Mouse (Mus musculus) gastrocnemius, postnatal 14 days (tissue): ENCODE results near the gene Kcne1. TPM values are rescaled to one million over a fixed set of nuclear protein-coding genes. Genes with fewer than 3 reads are reported as not detected.

Experiments
- DNase-seq: peaks from one replicate; pipeline ENCODE4 v3.0.0; 2021; ENCODE audit warnings: mixed read lengths
- intact Hi-C: fragments of 180-260 bp; cut with DNase I; formaldehyde crosslinking; loops from one replicate; pipeline ENCODE4 v1.15.1; 2025; ENCODE audit warnings: low total_unique reads
- total RNA-seq, 2 experiments: library from RNA; stranded (reverse); gene quantifications; 2 replicates each; pipeline ENCODE4 v1.2.3; 2021

Kcne1 gene
- total RNA-seq, 2 experiments from 2014 or later: not detected

DNA sequence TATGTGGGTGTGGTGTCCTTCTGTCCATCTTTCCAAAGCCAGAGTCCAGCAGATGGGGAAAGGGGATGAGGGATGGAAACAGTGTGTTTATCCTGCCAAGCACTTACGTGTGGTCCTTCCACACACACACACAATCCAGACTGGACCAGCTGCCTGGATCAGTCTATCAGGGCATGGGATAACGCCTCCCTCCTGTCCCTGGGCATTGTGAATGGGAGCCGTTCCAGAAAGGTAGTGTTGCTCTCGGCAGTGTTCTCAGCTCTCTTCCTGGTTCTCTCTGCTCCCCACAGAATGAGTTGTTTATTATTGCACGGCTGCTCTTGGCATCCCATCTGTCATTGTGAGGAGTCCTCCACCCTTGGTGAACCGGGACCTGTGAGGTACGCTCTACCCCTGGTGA lies 1.4 kb upstream of the Kcne1 start:
- intact Hi-C loops: no loop called here
- no peak for DNase-seq

- intact Hi-C loops: no loop called here
- DNase-seq: no peak
Measured at GRCm38 (mm10) chr16:92358734-92359133, 534 bp downstream of the Kcne1 start.

DNA sequence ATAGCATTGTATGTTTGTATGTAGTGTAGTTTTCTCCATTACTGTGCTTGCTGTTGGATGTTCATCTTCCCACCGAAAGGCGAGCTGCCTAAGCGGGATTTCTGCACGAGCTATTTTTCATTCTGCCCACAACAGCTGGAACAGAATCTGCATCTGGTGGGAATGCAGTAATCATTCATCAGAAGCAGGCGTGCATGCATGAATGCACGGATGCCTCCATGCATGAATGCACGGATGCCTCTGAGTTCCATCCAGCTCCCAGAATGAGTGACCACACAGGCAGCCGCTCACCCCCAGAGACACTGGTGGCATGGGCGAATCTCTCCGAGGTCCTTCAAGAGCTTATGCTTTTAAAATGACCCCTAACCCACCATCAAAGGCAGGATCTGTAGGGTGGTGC lies 1.7 kb downstream of the Kcne1 start:
- no peak for DNase-seq
- intact Hi-C loops: no loop called here

GRCm38 (mm10) chr16:92357023-92357422 lies 2.2 kb downstream of the Kcne1 start:
- DNase-seq: no peak
- intact Hi-C loops: no loop called here

GRCm38 (mm10) chr16:92355982-92356381 lies 3.3 kb downstream of the Kcne1 start:
- no peak for DNase-seq
- intact Hi-C loops: no loop called here

DNA sequence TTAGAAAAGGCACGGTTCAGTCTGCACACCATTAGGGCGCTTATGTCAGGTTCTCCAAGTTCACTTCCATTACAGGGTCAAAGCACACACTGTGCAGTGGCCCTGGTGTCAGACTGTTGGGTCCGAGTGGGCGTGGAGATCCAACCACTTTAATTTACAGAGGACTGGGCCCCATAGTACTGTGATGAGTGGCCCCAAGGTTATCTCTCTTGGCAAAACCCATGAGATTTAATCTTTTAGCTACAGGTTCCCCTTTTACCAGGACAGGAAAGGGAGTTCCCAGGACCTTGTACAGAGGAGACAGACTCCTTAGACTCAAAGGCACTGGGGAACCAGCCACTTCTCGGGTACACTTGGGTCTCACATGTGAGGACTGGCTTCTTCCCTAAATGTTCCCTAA lies 3.9 kb downstream of the Kcne1 start:
- intact Hi-C loops: no loop called here
- no peak for DNase-seq

DNA sequence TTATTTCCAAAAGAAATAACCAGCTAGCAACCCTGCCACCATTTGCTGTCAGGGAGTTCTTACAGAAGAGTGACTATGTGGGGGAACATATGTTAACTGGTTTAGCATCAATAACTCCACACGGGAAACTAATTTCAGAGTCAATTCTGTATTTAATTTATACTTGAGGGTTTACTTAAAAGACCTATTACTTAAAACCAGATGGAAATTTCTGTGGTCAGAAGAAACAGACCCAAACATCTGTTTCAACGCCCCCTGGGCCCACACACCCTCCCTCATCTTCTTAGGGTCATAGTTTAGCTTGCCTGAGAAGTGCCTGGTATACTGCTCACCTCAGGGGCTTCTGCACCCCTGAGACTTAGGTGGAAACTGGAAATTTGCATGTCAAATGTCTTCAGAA lies 5.4 kb downstream of the Kcne1 start:
- intact Hi-C loops: no loop called here
- no peak for DNase-seq

GRCm38 (mm10) chr16:92353295-92353694 lies 6.0 kb downstream of the Kcne1 start:
- intact Hi-C loops: no loop called here
- no peak for DNase-seq

DNA sequence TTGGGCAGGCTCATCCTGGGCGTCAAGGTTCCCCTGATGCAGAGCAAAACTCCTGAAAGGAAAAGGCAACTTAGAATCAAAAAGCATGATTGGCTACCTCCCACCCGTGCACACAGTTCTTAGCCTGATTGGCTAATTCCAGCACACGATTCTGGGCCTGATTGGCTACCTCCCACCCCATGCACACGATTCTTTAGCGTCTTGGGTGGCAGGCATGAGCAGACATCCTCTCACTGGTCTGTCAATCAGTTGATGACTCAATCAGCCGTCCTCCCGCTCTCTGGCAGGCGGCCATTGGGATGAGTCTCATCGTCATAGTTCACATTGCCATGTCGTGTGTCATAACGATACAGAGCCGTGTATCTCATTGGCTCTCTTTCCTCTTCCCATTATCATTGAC lies 10.3 kb downstream of the Kcne1 start:
- peak; percentile 36 for DNase-seq

DNA sequence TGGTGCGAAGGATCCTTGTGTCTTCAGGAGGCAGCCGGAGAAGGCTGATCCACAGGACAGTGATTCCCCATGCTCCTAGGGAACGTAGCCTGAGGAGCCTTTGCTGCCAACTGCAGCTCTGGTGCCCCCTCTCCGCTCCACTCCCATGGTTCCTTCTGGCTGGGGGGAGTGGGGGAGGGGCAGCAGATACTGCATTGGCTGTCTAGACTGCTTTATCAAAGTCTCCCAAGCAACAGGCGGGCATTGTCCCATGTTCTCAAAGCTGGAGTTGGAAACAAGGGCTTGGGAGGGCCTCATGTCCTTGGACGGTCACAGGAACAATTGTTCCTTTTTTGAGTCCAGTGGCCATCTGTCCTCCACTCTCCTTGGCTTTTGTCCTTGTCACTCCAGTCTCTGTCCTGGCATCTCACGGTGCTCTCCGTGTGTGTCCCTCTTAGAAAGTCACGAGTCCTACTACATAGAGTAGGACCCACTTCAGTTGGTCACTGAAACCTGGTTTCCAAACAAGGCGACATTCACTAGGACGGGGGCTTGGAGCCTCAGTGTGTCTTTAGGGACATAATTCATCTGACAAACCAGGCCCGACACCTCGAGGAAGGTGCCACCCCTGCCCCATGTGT lies 12.9 kb downstream of the Kcne1 start:
- intact Hi-C loops: loop anchor here (5.0 to 10.0 kb wide), 2 partner anchors 36 to 108 kb away; no protein-coding TSS in a partner anchor
- peak; percentile 31 for DNase-seq

More for the DNA sequence above, 10.3 kb downstream of the Kcne1 start:
- intact Hi-C loops: loop anchor here (5.0 to 10.0 kb wide), 2 partner anchors 33 to 106 kb away; no protein-coding TSS in a partner anchor

DNA sequence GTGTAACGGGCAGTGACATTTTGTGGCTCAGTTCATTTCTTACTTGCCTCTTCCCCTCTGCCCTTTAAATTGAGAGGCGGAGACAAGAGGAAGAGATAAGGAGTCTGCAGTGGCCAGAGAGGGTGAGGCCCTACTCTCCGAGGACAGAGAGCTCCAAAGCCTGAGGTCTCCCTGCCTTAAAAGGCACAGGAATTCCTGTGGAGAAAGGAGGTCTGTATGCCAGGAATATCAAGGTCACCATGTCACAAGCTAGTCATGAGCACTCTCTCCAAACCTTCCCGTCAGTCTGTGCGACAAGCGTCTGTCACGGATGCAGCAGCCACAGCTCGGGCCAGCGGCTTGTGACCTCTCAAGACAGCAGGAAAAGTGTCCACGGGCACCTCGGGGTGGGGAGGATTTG lies 14.1 kb downstream of the Kcne1 start:
- intact Hi-C loops: loop anchor here (5.0 to 10.0 kb wide), 2 partner anchors 37 to 110 kb away; no protein-coding TSS in a partner anchor
- no peak for DNase-seq

GRCm38 (mm10) chr16:92340612-92341511 lies 18.4 kb downstream of the Kcne1 start:
- DNase-seq: peak; percentile 53

GRCm38 (mm10) chr16:92336280-92336679 lies 23.0 kb downstream of the Kcne1 start:
- intact Hi-C loops: no loop called here
- DNase-seq: peak; percentile 76

More at GRCm38 (mm10) chr16:92340612-92341511, 18.4 kb downstream of the Kcne1 start:
- intact Hi-C loops: loop anchor here (5.0 to 10.0 kb wide), 2 partner anchors 114 to 141 kb away; no protein-coding TSS in a partner anchor

GRCm38 (mm10) chr16:92334600-92334999 lies 24.7 kb downstream of the Kcne1 start:
- intact Hi-C loops: no loop called here

GRCm38 (mm10) chr16:92330966-92331365 lies 28.3 kb downstream of the Kcne1 start:
- intact Hi-C loops: no loop called here
- no peak for DNase-seq

More at GRCm38 (mm10) chr16:92334600-92334999, 24.7 kb downstream of the Kcne1 start:
- DNase-seq: no peak

DNA sequence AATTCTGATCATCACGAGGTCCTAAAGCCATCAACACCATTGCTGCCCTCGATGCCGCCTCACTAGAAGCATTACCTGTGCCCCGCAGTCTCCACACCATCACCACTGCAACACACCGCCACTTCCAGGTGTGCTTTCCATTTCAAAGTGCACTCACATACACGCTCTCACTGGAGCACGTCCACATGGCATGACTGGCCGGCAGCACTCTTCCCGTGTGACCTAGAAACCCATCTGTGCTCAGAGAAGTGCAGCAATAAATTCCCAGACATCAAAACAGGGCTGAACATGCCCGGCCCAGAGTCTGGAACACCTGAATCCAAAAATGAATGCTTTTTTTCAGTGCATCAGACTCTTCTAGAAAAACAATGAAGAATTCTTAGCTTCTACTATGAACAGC lies 31.4 kb downstream of the Kcne1 start:
- intact Hi-C loops: no loop called here
- no peak for DNase-seq

GRCm38 (mm10) chr16:92325062-92325406 lies 34.2 kb downstream of the Kcne1 start:
- intact Hi-C loops: no loop called here
- DNase-seq: no peak

DNA sequence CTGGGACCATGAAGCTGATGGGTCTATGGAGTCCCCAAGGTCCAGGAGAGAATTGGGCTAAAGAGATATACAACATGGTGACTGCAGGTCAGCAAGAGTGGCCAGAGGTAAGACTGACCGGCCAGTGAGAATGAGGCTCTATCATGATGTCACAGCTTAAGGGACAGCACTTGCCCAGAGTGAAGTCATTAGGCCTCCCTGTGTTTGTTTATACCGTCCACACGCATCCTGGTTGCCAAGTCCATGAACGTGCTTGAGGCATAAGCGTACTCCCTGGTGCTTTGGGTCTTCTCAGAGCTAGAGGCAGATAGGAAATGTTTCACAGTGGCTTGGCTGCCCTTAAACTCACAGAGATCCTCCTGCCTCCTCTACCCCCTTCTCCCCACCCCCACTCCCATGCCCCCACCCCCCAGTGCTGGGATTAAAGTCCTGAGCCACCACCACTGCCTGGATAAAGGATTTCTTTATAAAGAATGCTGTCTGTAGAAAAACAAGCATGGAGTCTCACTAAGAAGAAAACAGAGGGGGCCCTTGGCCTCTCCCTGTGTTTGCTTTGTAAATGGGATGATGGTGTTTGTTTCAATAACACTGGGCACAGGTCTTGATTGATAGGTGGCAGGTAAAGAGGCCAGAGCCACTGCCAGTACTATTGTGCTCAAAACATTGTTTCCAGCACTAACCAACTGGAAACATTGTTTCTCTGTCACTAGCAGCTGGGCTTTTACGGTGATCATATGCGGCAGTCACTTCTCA lies 34.8 kb downstream of the Kcne1 start:
- intact Hi-C loops: no loop called here
- DNase-seq: no peak

- intact Hi-C loops: no loop called here
- no peak for DNase-seq
Measured at GRCm38 (mm10) chr16:92321341-92321740, 37.9 kb downstream of the Kcne1 start, which contains the start of gene Fam243. Gene Fam243, minus strand, starts transcription at chr16:92321441.

DNA sequence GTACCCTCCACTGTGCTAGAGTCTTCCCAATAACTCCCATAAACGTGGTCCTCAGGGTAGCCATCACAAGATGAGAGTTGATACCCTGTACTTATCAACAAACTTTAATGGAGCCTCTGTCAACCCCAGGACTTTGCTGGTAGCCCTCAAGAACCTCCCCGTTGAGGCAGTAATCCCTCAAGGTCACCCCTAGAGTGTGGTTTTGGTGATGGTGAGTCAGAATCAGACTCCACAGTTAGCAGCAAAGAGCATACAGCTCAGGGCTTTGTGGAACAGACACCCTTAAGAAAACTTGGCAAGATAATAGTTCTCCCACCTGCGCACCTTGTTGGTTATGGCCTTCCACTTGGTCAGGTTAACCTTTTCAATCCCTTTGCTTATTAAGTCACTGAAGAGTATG lies 38.9 kb downstream of the Kcne1 start:
- intact Hi-C loops: no loop called here
- no peak for DNase-seq
